Mouse (Mus musculus) heart, postnatal 0 days (tissue): ENCODE measurements at regions not wholly inside any gene's neighbourhood (a gene's known extent, or its start where the extent isn't known, plus 50 kb on each side); places are given as distances from the start of the nearest gene placed in this dataset.

Experiments used
- CTCF ChIP-seq: IDR thresholded peaks from 2 replicates; pipeline ENCODE4 v1.5.1; 2016; ENCODE audit warnings: antibody characterized with exemption, control low read depth, low read depth
- EP300 ChIP-seq: IDR thresholded peaks from 2 replicates; pipeline ENCODE4 v1.6.1; 2016; ENCODE audit warnings: antibody characterized with exemption, low read depth

DNA sequence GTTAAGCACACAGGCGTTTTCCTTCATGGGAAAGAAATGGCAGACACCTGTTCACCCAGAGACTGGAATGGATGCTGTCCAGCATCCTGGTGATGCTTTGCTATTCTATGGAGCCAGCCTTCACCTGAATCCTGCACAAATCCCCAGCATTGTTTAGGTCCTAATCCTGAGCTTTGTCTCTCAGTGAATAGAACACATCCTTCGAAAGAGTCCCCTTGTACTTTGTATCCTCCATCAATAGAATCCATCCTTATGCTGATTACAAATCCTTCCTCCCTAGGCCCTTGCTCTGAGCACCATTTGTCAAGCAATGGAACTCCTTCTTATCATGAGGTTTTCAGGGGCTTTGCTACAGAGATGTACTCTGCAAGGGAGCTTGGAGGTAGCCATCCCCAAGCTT lies 292.1 kb downstream of the Rwdd3 start:
- no peak for TF ChIP-seq CTCF
- no peak for TF ChIP-seq EP300
